Mouse (Mus musculus) megakaryocyte, embryonic 14.5 days (primary cell): ENCODE results near the gene Vtn.

ENCODE experiments used
- FLI1 ChIP-seq: IDR thresholded peaks from 2 replicates; pipeline ENCODE4 v1.6.1; 2012; ENCODE audit warnings: low read length, inconsistent platforms, mixed read lengths
- GATA1 ChIP-seq: IDR thresholded peaks from 3 replicates; pipeline ENCODE4 v1.6.1; 2012; ENCODE audit warnings: mixed read lengths, low read length, inconsistent platforms, borderline replicate concordance

GRCm38 (mm10) chr11:78549491-78549987, 50.6 kb downstream of the Vtn start:
- TF ChIP-seq GATA1 = no peak
- TF ChIP-seq FLI1 = no peak
